Mouse (Mus musculus) heart, embryonic 15.5 days (tissue): ENCODE results near the gene Dnmt1. TPM values are rescaled to one million over a fixed set of nuclear protein-coding genes. Genes with fewer than 3 reads are reported as not detected.

Experiments used
- ATAC-seq: fragments of 200-750 bp; cut with Nextera tagmentation; replicated peaks from 2 replicates; pipeline ENCODE4 v1.8.0; 2017; ENCODE audit warnings: low read depth, moderate TSS enrichment; ENCODE audit not compliant: insufficient number of reproducible peaks, insufficient read depth, low FRiP score
- H3K27ac ChIP-seq: fragments of 300-500 bp; sonication (generic); 2 replicates; pipeline ENCODE4 v1.5.1; 2015; ENCODE audit warnings: mild to moderate bottlenecking, inconsistent platforms
- H3K27me3 ChIP-seq: fragments of 300-500 bp; sonication (generic); 2 replicates; pipeline ENCODE4 v1.6.1; 2015; ENCODE audit warnings: inconsistent platforms
- H3K36me3 ChIP-seq: fragments of 300-500 bp; sonication (generic); 2 replicates; pipeline ENCODE4 v1.6.1; 2015; ENCODE audit warnings: mild to moderate bottlenecking, inconsistent platforms
- H3K4me1 ChIP-seq: fragments of 300-500 bp; sonication (generic); replicated peaks from 2 replicates; pipeline ENCODE4 v1.6.1; 2015; ENCODE audit warnings: inconsistent platforms
- H3K4me2 ChIP-seq: fragments of 300-500 bp; sonication (generic); 2 replicates; pipeline ENCODE4 v1.6.1; 2015; ENCODE audit warnings: inconsistent platforms, mild to moderate bottlenecking, moderate library complexity
- H3K4me3 ChIP-seq: fragments of 300-500 bp; sonication (generic); 2 replicates; pipeline ENCODE4 v1.5.1; 2015; ENCODE audit warnings: mild to moderate bottlenecking, inconsistent platforms
- H3K9ac ChIP-seq: fragments of 300-500 bp; sonication (generic); 2 replicates; pipeline ENCODE4 v1.6.1; 2015; ENCODE audit warnings: mild to moderate bottlenecking, inconsistent platforms
- H3K9me3 ChIP-seq: fragments of 300-500 bp; sonication (generic); replicated peaks from 2 replicates; pipeline ENCODE4 v1.6.1; 2016; ENCODE audit warnings: inconsistent platforms
- WGBS: fragments of 180-500 bp; shearing (Covaris S2); methylation state at CpG from one replicate; pipeline ENCODE4 v1.1.7; 2015; ENCODE audit warnings: mixed read lengths; 5-methylcytosine and 5-hydroxymethylcytosine counted together
- polyA plus RNA-seq: library from polyadenylated mRNA; unstranded; fragments of >200 nt; fragmentation: Nextera tagmentation; extraction: Ambion mirVana; gene quantifications from 2 replicates; pipeline ENCODE4 v1.2.1, GENCODE M21; 2015

Gene Dnmt1
- polyA plus RNA-seq, 1 experiment from 2014 or later = 41.7 TPM

DNA sequence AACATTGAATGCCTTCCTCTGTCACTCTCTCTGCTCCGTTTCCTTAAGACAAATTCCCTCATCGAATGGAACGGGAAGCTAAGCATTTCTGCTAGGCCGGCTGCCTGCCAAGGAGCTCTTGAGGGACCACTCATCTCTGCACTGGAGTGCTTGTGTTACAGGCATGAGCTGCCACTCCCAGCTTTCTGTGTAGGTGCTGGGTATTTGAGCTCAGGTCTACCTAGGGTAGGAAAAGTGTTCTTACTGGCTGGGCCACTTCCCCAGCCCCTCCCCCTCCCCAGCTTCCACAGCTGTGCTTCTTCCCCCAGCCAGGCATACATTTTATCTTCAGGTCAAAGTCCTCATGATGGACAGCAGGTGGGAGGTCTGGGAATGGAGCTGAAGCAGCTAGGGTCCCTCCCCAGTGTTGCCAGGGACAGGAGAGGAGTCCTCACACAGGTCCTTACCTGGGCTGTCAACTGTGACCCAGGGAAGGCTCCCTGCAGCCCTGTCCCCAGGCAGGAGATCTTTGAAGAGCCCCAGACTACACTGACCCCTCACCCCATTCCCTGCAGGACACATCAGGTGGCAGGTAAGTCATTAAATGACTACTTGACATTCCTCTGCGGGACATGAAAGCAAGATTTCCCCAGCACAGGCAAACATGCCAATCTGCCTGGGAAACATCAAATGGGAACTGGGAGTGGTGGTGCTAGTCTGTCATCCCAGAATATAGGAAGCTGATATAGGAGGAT is 33.6 kb upstream of the Dnmt1 start:
- Histone ChIP-seq H3K4me2 (no peak overlapping the region), H3K9me3 (no peaks in the 10 kb centered on the region), H3K9ac (no peak overlapping the region), H3K36me3 (no peaks in the 10 kb centered on the region), H3K4me1 (peaks cover 6% of the 10 kb centered on the region), H3K4me3 (no peak overlapping the region), H3K27me3 (0 out of 2 replicates have a peak, but pooled peaks cover 3% of the 10 kb centered on the region), H3K27ac (no peak overlapping the region)
- ATAC-seq = no peak
- WGBS = 37% methylated on average over 5 of the region's 5 CpGs

DNA sequence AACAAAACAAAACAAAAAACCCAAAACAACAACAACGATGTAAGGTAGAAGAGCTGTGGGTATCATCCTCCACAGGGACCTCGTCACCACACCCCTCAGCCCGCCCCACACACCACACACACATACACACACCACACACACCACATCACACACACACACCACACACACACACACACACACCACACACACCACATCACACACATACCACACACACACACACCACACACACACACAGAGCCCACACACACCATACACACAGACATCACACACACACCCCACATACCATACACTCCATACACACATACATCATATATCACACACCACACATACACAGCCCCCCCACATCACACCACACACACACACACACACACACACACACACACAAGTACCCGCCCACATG is 31.9 kb upstream of the Dnmt1 start:
- no peak for ATAC-seq
- H3K27me3 ChIP-seq = 0 out of 2 replicates have a peak, but pooled peaks cover 5% of the 10 kb centered on the region
- H3K4me1 ChIP-seq = peaks cover 6% of the 10 kb centered on the region
- H3K27ac ChIP-seq = no peak overlapping the region
- H3K36me3 ChIP-seq = no peaks in the 10 kb centered on the region
- no peaks in the 10 kb centered on the region for H3K9me3 ChIP-seq
- H3K4me2 ChIP-seq = no peak overlapping the region
- H3K4me3 ChIP-seq = no peak overlapping the region
- WGBS = 87% methylated on average over 4 of the region's 4 CpGs
- no peak overlapping the region for H3K9ac ChIP-seq

DNA sequence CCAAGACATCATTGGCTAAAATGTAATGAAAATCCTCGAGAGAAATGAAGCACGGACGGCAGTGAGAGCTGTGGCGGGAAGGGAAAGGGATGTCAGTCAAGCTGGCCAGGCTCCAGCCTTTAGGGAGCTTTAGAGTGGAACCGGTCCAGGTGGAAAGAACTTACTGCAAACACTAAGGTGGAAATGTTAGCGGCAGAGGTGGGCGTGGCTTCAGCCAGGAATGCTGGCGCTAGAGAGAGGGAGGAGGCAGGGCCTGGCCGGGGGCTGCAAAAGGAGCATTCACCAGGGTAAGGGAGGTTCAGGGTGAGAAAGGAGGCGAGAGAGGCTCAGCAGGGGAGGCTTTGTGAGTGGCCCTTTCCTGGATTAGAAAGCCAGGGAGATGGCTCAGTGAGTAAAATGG is 31.2 kb upstream of the Dnmt1 start:
- Histone ChIP-seq H3K9ac (no peak overlapping the region; the same call in 1 of the 2 replicates), H3K36me3 (no peaks in the 10 kb centered on the region), H3K27me3 (0 out of 2 replicates have a peak, but pooled peaks cover 5% of the 10 kb centered on the region), H3K4me1 (peaks cover 6% of the 10 kb centered on the region), H3K4me3 (no peak overlapping the region), H3K4me2 (peak overlapping the region; percentile 52), H3K27ac (no peak overlapping the region), H3K9me3 (no peaks in the 10 kb centered on the region)
- 7% methylated on average over 10 of the region's 10 CpGs for WGBS
- no peak for ATAC-seq

GRCm38 (mm10) chr9:20987953-20988352 is 28.3 kb upstream of the Dnmt1 start:
- H3K36me3 ChIP-seq = no peaks in the 10 kb centered on the region
- no peak overlapping the region; the same call in 1 of the 2 replicates for H3K27ac ChIP-seq
- 19% methylated on average over 7 of the region's 7 CpGs for WGBS
- H3K9ac ChIP-seq = no peak overlapping the region
- 0 out of 2 replicates have a peak, but pooled peaks cover 5% of the 10 kb centered on the region for H3K27me3 ChIP-seq
- no peak overlapping the region for H3K4me3 ChIP-seq
- H3K9me3 ChIP-seq = no peaks in the 10 kb centered on the region
- peaks cover 13% of the 10 kb centered on the region for H3K4me1 ChIP-seq
- H3K4me2 ChIP-seq = no peak overlapping the region
- no peak for ATAC-seq

- 0 out of 2 replicates have a peak, but pooled peaks cover 5% of the 10 kb centered on the region for H3K27me3 ChIP-seq
- no peak overlapping the region for H3K4me2 ChIP-seq
- no peak overlapping the region for H3K9ac ChIP-seq
- H3K36me3 ChIP-seq = no peaks in the 10 kb centered on the region
- no peak overlapping the region for H3K4me3 ChIP-seq
- H3K4me1 ChIP-seq = peaks cover 14% of the 10 kb centered on the region
- peak; percentile 59; the same call in 1 of the 2 replicates for ATAC-seq
- WGBS = 48% methylated on average over 15 of the region's 15 CpGs
- peak overlapping the region; percentile 41; the same call in 1 of the 2 replicates for H3K27ac ChIP-seq
- no peaks in the 10 kb centered on the region for H3K9me3 ChIP-seq
These were observed 27.4 kb upstream of the Dnmt1 start for GRCm38 (mm10) chr9:20986952-20987686.

DNA sequence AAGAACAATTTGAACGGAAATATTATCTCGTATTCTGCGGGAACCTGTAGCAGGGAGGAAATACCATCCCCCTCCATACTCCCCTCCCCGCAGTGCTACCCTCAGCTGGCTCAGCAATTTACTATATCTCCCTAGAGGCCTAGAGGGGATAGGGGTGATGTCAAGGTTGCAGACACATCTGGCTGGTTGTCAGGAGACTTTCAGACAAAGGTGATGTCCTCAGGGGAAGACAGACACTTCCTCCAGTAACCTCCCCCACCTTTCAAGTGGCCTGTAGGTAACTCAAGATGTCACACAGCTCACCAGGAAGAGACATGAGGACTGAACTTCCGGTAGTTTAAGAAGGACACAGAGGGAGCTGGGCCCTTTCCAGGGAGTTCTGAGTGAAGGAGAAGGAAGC is 23.5 kb upstream of the Dnmt1 start:
- H3K9me3 ChIP-seq = no peaks in the 10 kb centered on the region
- 0 out of 2 replicates have a peak, but pooled peaks cover under 1% of the 10 kb centered on the region for H3K27me3 ChIP-seq
- ATAC-seq = no peak
- no peak overlapping the region for H3K4me2 ChIP-seq
- H3K4me1 ChIP-seq = peaks cover 18% of the 10 kb centered on the region
- no peak overlapping the region for H3K9ac ChIP-seq
- no peaks in the 10 kb centered on the region for H3K36me3 ChIP-seq
- no peak overlapping the region for H3K4me3 ChIP-seq
- no peak overlapping the region for H3K27ac ChIP-seq
- WGBS = 29% methylated on average over 5 of the region's 5 CpGs

GRCm38 (mm10) chr9:20982171-20982570 is 22.5 kb upstream of the Dnmt1 start:
- Histone ChIP-seq H3K27ac (no peak overlapping the region), H3K36me3 (no peaks in the 10 kb centered on the region), H3K4me1 (peaks cover 20% of the 10 kb centered on the region), H3K4me2 (no peak overlapping the region), H3K9me3 (no peaks in the 10 kb centered on the region), H3K9ac (no peak overlapping the region), H3K4me3 (no peak overlapping the region), H3K27me3 (no peaks in the 10 kb centered on the region)
- WGBS = 67% methylated on average over 3 of the region's 3 CpGs
- no peak for ATAC-seq

GRCm38 (mm10) chr9:20979769-20980168 is 20.1 kb upstream of the Dnmt1 start:
- Histone ChIP-seq H3K27ac (no peak overlapping the region), H3K9ac (no peak overlapping the region), H3K4me1 (peaks cover 37% of the 10 kb centered on the region), H3K4me3 (no peak overlapping the region), H3K4me2 (no peak overlapping the region), H3K36me3 (no peaks in the 10 kb centered on the region), H3K9me3 (no peaks in the 10 kb centered on the region), H3K27me3 (no peaks in the 10 kb centered on the region)
- no peak for ATAC-seq
- WGBS = 87% methylated on average over 7 of the region's 7 CpGs

DNA sequence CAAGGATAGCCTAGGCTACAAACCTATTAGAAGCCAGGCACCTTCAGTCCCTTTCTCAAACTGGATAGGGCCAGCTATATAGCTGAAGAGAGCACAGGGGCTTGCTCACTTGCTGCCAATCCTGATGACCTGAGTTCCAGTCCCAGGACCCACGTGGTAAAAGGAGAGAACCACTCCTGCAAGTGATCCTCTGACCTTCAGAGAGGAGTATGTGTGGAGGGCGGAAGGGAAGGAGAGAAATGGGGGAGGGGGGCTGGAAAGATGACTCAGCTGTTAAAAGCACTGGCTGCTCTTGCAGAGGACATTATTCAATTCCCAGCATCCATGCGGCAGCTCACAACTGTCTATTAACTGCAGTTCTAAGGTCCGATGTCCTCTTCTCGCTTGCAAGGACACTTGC is 19.5 kb upstream of the Dnmt1 start:
- H3K4me2 ChIP-seq = no peak overlapping the region

DNA sequence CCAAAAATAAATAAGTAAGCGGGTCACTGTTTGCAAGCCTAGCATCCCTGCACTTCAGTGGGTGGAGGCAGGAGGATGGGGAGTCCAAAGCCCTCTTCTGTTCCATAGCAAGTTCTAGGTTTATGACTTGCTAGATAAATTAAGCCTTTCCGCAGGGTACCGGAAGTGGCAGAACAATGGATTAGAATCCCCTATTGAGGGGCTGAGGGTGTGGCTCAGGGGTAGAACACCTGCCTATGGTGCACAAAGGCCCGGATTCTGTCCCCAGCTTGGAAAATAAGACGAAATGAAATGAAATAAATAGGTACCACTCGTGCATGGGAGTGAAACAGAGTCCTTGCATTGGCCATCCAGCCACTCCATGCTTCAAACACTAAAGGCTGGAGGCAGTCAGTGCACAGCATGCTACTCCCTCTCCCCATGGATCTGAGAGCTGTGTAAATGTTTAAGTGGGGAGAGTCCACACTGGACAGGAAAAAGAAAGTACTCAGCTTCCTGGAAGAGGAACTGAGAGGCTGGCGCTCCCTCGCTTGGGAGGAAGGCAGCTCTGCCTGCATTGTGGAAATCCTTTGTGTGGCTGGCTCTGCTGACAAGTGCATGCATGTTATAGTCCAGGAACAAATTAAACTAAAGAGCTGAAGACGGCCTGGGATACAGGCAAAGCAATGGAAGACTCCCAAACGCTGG is 18.9 kb upstream of the Dnmt1 start:
- no peaks in the 10 kb centered on the region for H3K36me3 ChIP-seq
- no peak overlapping the region for H3K9ac ChIP-seq
- no peaks in the 10 kb centered on the region for H3K27me3 ChIP-seq
- H3K4me3 ChIP-seq = no peak overlapping the region
- peaks cover 46% of the 10 kb centered on the region for H3K4me1 ChIP-seq
- peak overlapping the region; percentile 65 for H3K27ac ChIP-seq
- H3K4me2 ChIP-seq = no peak overlapping the region
- no peaks in the 10 kb centered on the region for H3K9me3 ChIP-seq
- 54% methylated on average over 10 of the region's 10 CpGs for WGBS
- no peak for ATAC-seq

More for the DNA sequence above, 19.5 kb upstream of the Dnmt1 start:
- Histone ChIP-seq H3K27ac (peak overlapping the region; percentile 65), H3K9ac (0 out of 2 replicates have a peak overlapping the region, but pooled peaks have one; percentile 6), H3K4me3 (no peak overlapping the region), H3K4me1 (peaks cover 42% of the 10 kb centered on the region), H3K9me3 (no peaks in the 10 kb centered on the region), H3K27me3 (no peaks in the 10 kb centered on the region), H3K36me3 (no peaks in the 10 kb centered on the region)
- 59% methylated on average over 5 of the region's 5 CpGs for WGBS
- ATAC-seq = no peak
